Mouse (Mus musculus) left cerebral cortex, postnatal 25 days (tissue): Measurements from ENCODE around the gene Trappc12. TPM values are rescaled to one million over a fixed set of nuclear protein-coding genes. Genes with fewer than 3 reads are reported as not detected.

Source experiments
- DNase-seq, 2 experiments: peaks; one replicate each; pipeline ENCODE4 v3.0.0; 2022; ENCODE audit warnings: low spot score in 2 of 2, mixed read lengths in 1 of 2
- intact Hi-C: fragments of 180-260 bp; cut with DNase I; formaldehyde crosslinking; loops from one replicate; pipeline ENCODE4 v1.15.1; 2025
- total RNA-seq, 2 experiments: library from RNA; stranded (reverse); gene quantifications; 2 replicates each; pipeline ENCODE4 v1.2.3; 2021

Gene Trappc12
- total RNA-seq, result 10 to 100 TPM; 53.8 to 57.7 TPM

DNA sequence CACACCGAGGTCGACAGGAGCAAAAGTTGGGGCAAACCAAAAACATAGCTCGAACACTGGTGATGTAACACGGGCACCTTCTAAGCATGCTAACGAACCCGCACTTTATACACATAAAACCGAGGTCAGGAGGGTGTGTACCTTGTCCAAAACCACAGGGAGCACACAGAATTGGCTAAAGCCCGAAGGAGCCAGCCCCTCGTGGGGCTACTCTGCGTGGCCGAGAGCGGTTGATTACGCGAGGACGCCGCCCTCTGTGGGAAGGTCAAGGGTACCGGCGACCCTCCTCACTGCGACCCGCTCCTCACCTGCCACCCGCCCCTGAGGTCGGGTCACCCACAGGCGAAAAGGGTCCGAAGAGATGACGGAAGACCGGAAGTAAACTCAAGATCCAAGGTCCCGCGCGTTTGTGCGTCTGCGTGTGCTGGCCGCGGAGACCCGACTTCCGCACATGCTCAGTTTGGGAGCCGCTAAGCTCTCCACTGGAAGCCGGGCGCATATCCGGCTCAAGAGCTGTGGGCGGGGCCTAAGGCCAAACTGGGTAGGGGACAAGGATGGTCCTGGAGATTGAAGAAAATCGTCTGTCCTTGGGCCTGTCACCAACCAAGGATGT, at the start of gene Trappc12:
TSS of gene Trappc12 (minus strand) at position 452 of the 613 bp plus-strand sequence.
- intact Hi-C loops, result loop anchor here (5.0 kb wide), 2 partner anchors 48 to 113 kb away; partner anchors contain the start of gene Rps7
- DNase-seq, result peak; percentile 82 to 91

DNA sequence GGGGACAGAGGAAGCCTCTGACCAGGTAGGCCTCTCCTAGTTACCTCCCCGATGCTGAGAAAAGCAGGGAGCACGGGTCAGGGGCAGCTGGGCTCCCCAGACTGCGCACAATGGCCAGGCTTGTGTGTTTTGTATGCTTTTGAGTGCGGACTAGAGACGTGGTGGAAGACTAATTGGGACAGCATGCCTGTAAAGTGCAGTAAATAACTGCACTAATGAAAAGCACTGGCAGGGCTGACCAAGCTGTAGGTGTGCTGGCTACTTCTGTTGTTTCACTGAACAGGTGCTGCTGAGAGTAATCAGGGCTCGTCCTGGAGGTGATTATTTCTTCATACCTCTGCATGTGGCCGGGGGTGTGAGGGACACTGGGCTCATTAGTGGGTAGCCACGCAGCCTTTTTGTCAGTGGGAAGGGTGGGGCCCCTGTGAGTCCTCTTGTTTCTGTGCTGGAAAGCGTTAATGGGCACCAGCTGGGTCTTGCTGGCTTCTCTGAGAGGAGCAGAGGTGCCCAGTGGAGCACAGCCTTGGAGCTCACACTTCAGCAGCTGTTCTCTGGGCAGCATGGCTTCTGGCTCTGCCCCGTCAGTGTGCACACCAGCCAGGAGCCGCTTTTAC, 49.6 kb upstream of the Trappc12 start:
- DNase-seq, result no peak
- intact Hi-C loops, result no loop called here

DNA sequence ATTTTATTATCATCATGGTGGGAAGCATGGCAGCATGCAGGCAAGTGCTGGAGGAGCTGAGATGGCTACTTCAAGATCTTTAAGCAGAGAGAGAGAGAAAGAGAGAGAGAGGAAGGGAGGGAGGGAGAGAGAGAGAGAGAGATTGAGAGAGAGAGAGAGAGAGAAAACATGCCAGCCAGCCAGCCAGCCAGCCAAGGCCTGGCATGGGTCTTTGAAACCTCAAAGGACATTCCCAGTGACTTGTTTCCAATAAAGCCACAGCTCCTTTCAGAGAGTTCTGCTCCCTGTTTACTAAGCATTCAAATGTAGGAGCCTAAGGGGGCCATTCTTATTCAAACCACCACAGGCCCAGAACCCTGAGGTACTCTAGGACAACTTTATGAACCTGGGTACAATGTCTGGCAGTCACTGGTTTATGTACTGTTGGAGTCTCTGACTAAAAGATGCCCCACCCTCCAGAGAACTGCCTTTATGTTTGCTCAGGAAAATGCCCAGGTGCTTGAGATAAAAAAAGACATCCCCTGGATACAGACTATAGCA, 46.7 kb upstream of the Trappc12 start:
- intact Hi-C loops, result no loop called here
- no peak for DNase-seq

DNA sequence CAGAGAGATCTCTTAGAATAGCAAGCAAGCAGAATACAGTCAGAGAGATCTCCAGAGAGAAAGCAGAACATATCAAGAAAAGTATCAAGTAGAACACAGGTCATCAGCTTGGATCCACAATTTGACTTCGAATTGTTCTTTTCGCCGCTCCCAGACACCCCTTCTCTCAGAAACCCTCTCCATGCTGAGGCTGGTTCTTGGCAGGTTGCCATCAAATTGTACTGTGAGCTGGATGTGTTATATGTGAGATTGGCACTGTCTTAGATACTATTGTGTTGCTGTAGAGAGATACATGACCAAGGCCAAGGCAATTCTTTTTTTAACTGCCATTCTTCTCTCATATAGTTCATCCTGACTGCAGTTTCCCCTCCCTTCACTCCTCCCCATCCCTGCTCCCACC, 44.8 kb upstream of the Trappc12 start:
- DNase-seq, result no peak
- intact Hi-C loops, result no loop called here

- DNase-seq, result peak; percentile 54 to 94
- intact Hi-C loops, result no loop called here
Measured at GRCm38 (mm10) chr12:28793715-28794114, 43.4 kb upstream of the Trappc12 start.

DNA sequence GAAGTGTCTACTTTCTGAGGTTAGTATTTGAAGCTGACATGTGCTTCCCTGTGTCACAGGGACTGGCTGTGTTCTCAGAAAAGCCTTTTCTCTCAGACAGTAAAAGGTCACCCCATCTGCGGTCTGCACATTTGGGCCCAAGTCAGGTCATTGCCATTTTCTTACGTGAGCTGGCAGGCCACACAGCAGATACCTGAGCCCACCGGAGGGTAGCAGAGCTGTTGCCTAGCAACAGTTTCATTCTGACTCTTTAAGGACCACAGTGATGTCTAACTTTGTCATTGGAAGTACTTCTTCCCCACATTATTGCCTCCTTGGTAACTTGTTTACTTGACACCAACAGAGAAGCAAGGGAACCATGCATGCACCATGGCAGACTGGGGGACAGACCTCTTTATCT, 42.3 kb upstream of the Trappc12 start:
- intact Hi-C loops, result no loop called here
- no peak for DNase-seq

- intact Hi-C loops, result no loop called here
- DNase-seq, result no peak
Measured at GRCm38 (mm10) chr12:28786310-28786709, 36.0 kb upstream of the Trappc12 start.

DNA sequence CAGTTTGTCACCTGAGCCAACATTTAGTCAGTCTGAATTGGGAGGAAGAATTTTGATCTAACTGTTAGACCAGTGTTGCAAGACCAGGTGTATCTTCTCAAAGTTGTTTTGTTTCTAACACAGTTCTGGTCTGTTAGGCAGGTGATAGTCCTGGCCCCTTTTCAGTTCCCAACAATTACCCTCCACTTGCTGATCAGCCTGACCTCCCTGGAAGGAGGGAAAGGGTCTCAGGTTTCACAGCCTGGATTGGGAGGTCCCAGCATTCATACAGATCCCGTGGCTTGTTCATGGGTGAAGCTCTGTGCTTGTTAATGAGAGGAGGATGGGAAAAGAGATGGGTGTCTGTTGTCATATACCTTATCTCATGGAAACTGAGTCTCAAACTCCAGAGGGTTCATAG, 35.0 kb upstream of the Trappc12 start:
- intact Hi-C loops, result no loop called here

DNA sequence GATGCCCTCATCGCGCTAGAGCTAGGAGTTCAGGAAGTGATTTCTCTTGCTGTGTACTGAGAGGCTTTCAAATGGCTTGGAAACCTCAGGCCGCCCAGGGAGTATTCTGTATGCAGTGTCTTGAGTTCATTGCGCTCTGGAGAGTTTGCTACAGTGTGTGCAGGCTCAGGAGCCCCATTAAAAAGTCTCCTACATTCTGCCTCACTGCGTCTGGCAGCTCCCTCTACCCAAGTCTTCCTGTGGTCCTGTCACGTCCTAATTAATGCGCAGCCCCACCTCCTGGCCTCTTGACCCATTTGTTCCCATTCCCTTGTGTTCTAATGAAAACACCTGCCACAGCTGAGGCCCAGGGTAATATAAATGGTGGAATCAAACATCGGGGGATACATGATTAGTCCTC, 34.6 kb upstream of the Trappc12 start:
- DNase-seq, result no peak
- intact Hi-C loops, result loop anchor here (5.0 kb wide), 2 partner anchors 47 to 73 kb away; no protein-coding TSS in a partner anchor

More for the DNA sequence above, 35.0 kb upstream of the Trappc12 start:
- no peak for DNase-seq

DNA sequence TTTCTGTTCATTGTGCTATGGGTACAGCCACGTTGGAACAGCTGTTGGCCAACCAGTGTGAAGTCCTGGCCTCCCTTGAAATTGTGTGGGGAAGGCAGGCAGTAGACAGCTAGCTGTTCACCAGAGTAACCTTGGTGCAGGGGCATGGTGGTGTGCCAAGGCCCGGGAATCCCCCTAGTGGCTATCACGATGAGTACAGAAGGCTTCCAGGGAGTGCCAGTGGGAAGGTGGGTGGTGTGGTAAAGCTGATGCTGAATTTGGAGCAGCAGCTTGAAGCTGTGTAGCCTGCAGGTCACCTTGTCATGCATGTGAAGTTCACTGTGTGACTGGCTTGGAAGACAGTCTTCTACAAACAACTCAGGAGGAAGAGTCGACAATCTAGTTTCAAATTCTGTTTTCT, 34.1 kb upstream of the Trappc12 start:
- intact Hi-C loops, result loop anchor here (5.0 kb wide), 2 partner anchors 48 to 72 kb away; no protein-coding TSS in a partner anchor
- DNase-seq, result peak in 1 of 2 experiments; percentile 75

- DNase-seq, result no peak
- intact Hi-C loops, result loop anchor here (5.0 kb wide), 2 partner anchors 50 to 70 kb away; no protein-coding TSS in a partner anchor
Measured at GRCm38 (mm10) chr12:28782637-28783036, 32.4 kb upstream of the Trappc12 start.

- intact Hi-C loops, result loop anchor here (5.0 kb wide), 2 partner anchors 52 to 68 kb away; no protein-coding TSS in a partner anchor
- DNase-seq, result no peak
Measured at GRCm38 (mm10) chr12:28780180-28780579, 29.9 kb upstream of the Trappc12 start.

GRCm38 (mm10) chr12:28775627-28776026, 25.4 kb upstream of the Trappc12 start:
- peak in 1 of 2 experiments; percentile 65 for DNase-seq
- intact Hi-C loops, result loop anchor here (10.0 kb wide), 2 partner anchors 199 to 779 kb away; no protein-coding TSS in a partner anchor

GRCm38 (mm10) chr12:28775120-28775519, 24.8 kb upstream of the Trappc12 start:
- DNase-seq, result no peak
- intact Hi-C loops, result loop anchor here (10.0 kb wide), 2 partner anchors 200 to 780 kb away; no protein-coding TSS in a partner anchor

- intact Hi-C loops, result loop anchor here (10.0 kb wide), 2 partner anchors 201 to 781 kb away; no protein-coding TSS in a partner anchor
Measured at GRCm38 (mm10) chr12:28773815-28774214, 23.5 kb upstream of the Trappc12 start.

GRCm38 (mm10) chr12:28769953-28770352, 19.7 kb upstream of the Trappc12 start:
- intact Hi-C loops, result loop anchor here (10.0 kb wide), 2 partner anchors 205 to 785 kb away; no protein-coding TSS in a partner anchor
- no peak for DNase-seq

More at GRCm38 (mm10) chr12:28773815-28774214, 23.5 kb upstream of the Trappc12 start:
- DNase-seq, result no peak

DNA sequence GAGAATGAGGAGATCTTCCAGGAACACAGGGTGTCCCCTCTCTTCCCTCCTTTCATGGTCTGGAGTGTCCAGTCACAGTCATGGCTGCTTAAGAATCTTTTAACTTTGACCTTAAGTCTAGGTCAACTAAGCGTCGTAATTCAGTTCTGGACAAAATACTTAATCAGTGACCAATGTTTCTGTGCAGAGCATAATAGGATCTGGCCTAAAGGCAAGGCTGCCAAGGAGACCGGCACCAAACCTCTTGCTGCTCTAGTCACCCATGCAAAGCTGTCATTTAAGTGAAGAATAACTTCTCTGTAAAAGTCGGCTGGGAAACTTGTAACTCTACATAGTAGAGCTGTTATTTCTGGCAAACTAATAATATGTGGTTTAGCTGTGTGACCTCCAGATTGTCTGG, 5.7 kb upstream of the Trappc12 start:
- DNase-seq, result no peak
- intact Hi-C loops, result no loop called here

GRCm38 (mm10) chr12:28751508-28752263, 1.4 kb upstream of the Trappc12 start, which contains the start of gene Eipr1:
TSS of gene Eipr1 (plus strand) at chr12:28751803.
- intact Hi-C loops, result loop anchor here (5.0 kb wide), 2 partner anchors 49 to 114 kb away; partner anchors contain the start of gene Rps7
- peak; percentile 91 to 96 for DNase-seq

- intact Hi-C loops, result loop anchor here (5.0 kb wide), 2 partner anchors 49 to 114 kb away; partner anchors contain the start of gene Rps7
- no peak for DNase-seq
Measured at GRCm38 (mm10) chr12:28750876-28751275, 604 bp upstream of the Trappc12 start.
